Comparison of ENCODE assay signal across 19 mouse cellular contexts in genomic region chr3:36834426-36834825, GRCm38 (mm10). TPM values are rescaled to one million over a fixed set of nuclear protein-coding genes. Genes with fewer than 3 reads are reported as not detected.
DNase-seq lines count a peak whose midpoint lies in the region; ATAC-seq and TF ChIP-seq lines count a peak whose summit lies in the region.
"Had no signal": no experiment of that assay in that cellular context is flagged by ENCODE, and none has a peak within 500 bp of the region (broad histone marks: within the 10 kb centered on the region; RNA-seq: fewer than 3 reads in every experiment).

No protein-coding gene starts in this region.

- no peaks in the 10 kb centered on the region for H3K9me3 ChIP-seq in embryonic facial prominence, embryonic 14.5 days (ENCODE audit: control insufficient read depth, low read length)
- no peaks in the 10 kb centered on the region for H3K9me3 ChIP-seq in embryonic facial prominence, embryonic 10.5 days
- no peaks in the 10 kb centered on the region for H3K9me3 ChIP-seq in kidney, embryonic 14.5 days (ENCODE audit: control insufficient read depth, low read length)
- H3K9me3 ChIP-seq in intestine, postnatal 0 days (ENCODE audit: control insufficient read depth), result no peaks in the 10 kb centered on the region
- H3K9me3 ChIP-seq: G1E had no signal

- no peak overlapping the region for H3K9ac ChIP-seq in embryonic facial prominence, embryonic 14.5 days (ENCODE audit: low read depth, low read length)
- H3K9ac ChIP-seq in kidney, embryonic 14.5 days (ENCODE audit: low read depth, low read length), result no peak overlapping the region
- no peak overlapping the region for H3K9ac ChIP-seq in intestine, postnatal 0 days (ENCODE audit: low read depth, low read length)

- H3K4me2 ChIP-seq in embryonic facial prominence, embryonic 14.5 days (ENCODE audit: low read depth, low read length), result no peak overlapping the region
- no peak overlapping the region for H3K4me2 ChIP-seq in kidney, embryonic 14.5 days (replicated peaks; ENCODE audit: low read depth, low read length)
- H3K4me2 ChIP-seq in intestine, postnatal 0 days (replicated peaks; ENCODE audit: low read depth), result no peak overlapping the region

- no peaks in the 10 kb centered on the region for H3K36me3 ChIP-seq in embryonic facial prominence, embryonic 14.5 days (ENCODE audit: control insufficient read depth, insufficient read depth, low read length)
- H3K36me3 ChIP-seq in embryonic facial prominence, embryonic 10.5 days (replicated peaks), result no peaks in the 10 kb centered on the region
- no peaks in the 10 kb centered on the region for H3K36me3 ChIP-seq in kidney, embryonic 14.5 days (ENCODE audit: control insufficient read depth, insufficient read depth, low read length)
- H3K36me3 ChIP-seq in intestine, postnatal 0 days (ENCODE audit: control insufficient read depth, insufficient read depth), result no peaks in the 10 kb centered on the region
- H3K36me3 ChIP-seq: G1E had no signal

- ATAC-seq in embryonic facial prominence, embryonic 14.5 days (ENCODE audit: low read depth), result peak; percentile 51; the same call in 1 of the 2 replicates
- ATAC-seq in kidney, embryonic 14.5 days (ENCODE audit: low FRiP score, low TSS enrichment), result no peak
- no peak for ATAC-seq in intestine, postnatal 0 days
- ATAC-seq: Patski had no signal

- DNase-seq in embryonic facial prominence, embryonic 14.5 days (ENCODE audit: low spot score), result peak; percentile 44
- DNase-seq in embryonic facial prominence, embryonic 10.5 days (ENCODE audit: low spot score), result no peak
- peak; percentile 25 for DNase-seq in heart, adult 11 months
- no peak for DNase-seq in heart, postnatal 36 days
- peak; percentile 98 for DNase-seq in fat pad, adult 2 months (ENCODE audit: extremely low read depth, low read depth, low spot score)
- DNase-seq in gonadal fat pad, adult 2 months (ENCODE audit: low read depth), result peak; percentile 99
- DNase-seq: adrenal gland, adult 2 months; adrenal gland, adult 8-10 months; adrenal gland, postnatal 10 days; adrenal gland, postnatal 14 days; adrenal gland, postnatal 25 days; adrenal gland, postnatal 36 days; B cell, adult 2 months; cerebellum, adult 11 months; cerebellum, adult 11-12 months had no signal

- peaks cover 11% of the 10 kb centered on the region; the same call in 1 of the 2 replicates for H3K4me1 ChIP-seq in embryonic facial prominence, embryonic 14.5 days (ENCODE audit: control insufficient read depth, insufficient read depth, low read length)
- H3K4me1 ChIP-seq in embryonic facial prominence, embryonic 10.5 days, result peaks cover 10% of the 10 kb centered on the region
- H3K4me1 ChIP-seq in kidney, embryonic 14.5 days (ENCODE audit: control insufficient read depth, insufficient read depth, low read length), result no peaks in the 10 kb centered on the region
- H3K4me1 ChIP-seq in intestine, postnatal 0 days (replicated peaks; ENCODE audit: control insufficient read depth, insufficient read depth, low read length), result no peaks in the 10 kb centered on the region

- H3K27ac ChIP-seq in embryonic facial prominence, embryonic 14.5 days (replicated peaks; ENCODE audit: low read depth, low read length), result no peak overlapping the region
- H3K27ac ChIP-seq in embryonic facial prominence, embryonic 10.5 days (replicated peaks), result no peak overlapping the region
- no peak overlapping the region for H3K27ac ChIP-seq in kidney, embryonic 14.5 days (ENCODE audit: low read depth, low read length)
- no peak overlapping the region for H3K27ac ChIP-seq in intestine, postnatal 0 days (ENCODE audit: low read depth, low read length)

- no peak for TF ChIP-seq CTCF in intestine, postnatal 0 days (IDR thresholded peaks at IDR 0.05; ENCODE audit: low read depth)

- H3K4me3 ChIP-seq in embryonic facial prominence, embryonic 14.5 days (ENCODE audit: low read depth, low read length), result no peak overlapping the region
- no peak overlapping the region for H3K4me3 ChIP-seq in embryonic facial prominence, embryonic 10.5 days
- no peak overlapping the region for H3K4me3 ChIP-seq in kidney, embryonic 14.5 days (ENCODE audit: low read length)
- H3K4me3 ChIP-seq in intestine, postnatal 0 days (ENCODE audit: low read depth, low read length), result no peak overlapping the region

- H3K27me3 ChIP-seq in embryonic facial prominence, embryonic 14.5 days (replicated peaks; ENCODE audit: control insufficient read depth, insufficient read depth, low read length), result no peaks in the 10 kb centered on the region
- H3K27me3 ChIP-seq in embryonic facial prominence, embryonic 10.5 days (replicated peaks; ENCODE audit: low read depth, poor library complexity, severe bottlenecking), result no peaks in the 10 kb centered on the region
- no peaks in the 10 kb centered on the region for H3K27me3 ChIP-seq in kidney, embryonic 14.5 days (ENCODE audit: control insufficient read depth, insufficient read depth, low read length)
- no peaks in the 10 kb centered on the region for H3K27me3 ChIP-seq in intestine, postnatal 0 days (replicated peaks; ENCODE audit: control insufficient read depth, insufficient read depth, low read length)

- intact Hi-C loops in heart, postnatal 36 days (cut with DNase I), result no loop called here

- 58% methylated on average over 4 of the region's 4 CpGs for WGBS in embryonic facial prominence, embryonic 14.5 days
- WGBS in embryonic facial prominence, embryonic 10.5 days, result 77% methylated on average over 4 of the region's 4 CpGs
- WGBS in kidney, embryonic 14.5 days, result 81% methylated on average over 4 of the region's 4 CpGs
- WGBS in intestine, postnatal 0 days, result 83% methylated on average over 4 of the region's 4 CpGs

RNA-seq across cellular contexts. Expression of gene 4932438A13Rik, which starts 28.5 kb away (rescaled TPM):
- 61.5 and 68.4 TPM in 2 replicates for polyA plus RNA-seq in embryonic facial prominence, embryonic 14.5 days (2014; fragmentation: Nextera tagmentation; extraction: Ambion mirVana)
- polyA plus RNA-seq in embryonic facial prominence, embryonic 10.5 days (2016; fragmentation: Nextera tagmentation; extraction: Ambion mirVana), result 31.8 and 35.0 TPM in 2 replicates
- total RNA-seq in heart, postnatal 36 days (2021), result 10 to 100 TPM; 52.6 to 52.8 TPM
- polyA plus RNA-seq in gonadal fat pad, adult 2 months (2012; rRNA removed), result 15.4 and 15.8 TPM in 2 replicates
- polyA plus RNA-seq in kidney, embryonic 14.5 days (2014; fragmentation: Nextera tagmentation; extraction: Ambion mirVana), result 34.8 and 55.3 TPM in 2 replicates
- 28.5 and 32.2 TPM in 2 replicates for polyA plus RNA-seq in intestine, postnatal 0 days (2015; fragmentation: Nextera tagmentation; extraction: Ambion mirVana)

Comparison
In these comparisons a context has a peak if more than half of its experiments do, and no peak if none do; other contexts are left out.
1. DNase-seq: peak in embryonic facial prominence, embryonic 14.5 days (single experiment), heart, adult 11 months (single experiment), fat pad, adult 2 months (single experiment) and gonadal fat pad, adult 2 months (single experiment); none in embryonic facial prominence, embryonic 10.5 days (single experiment) and heart, postnatal 36 days (0 of 2).